Mouse (Mus musculus): ENCODE data around the gene Slc27a5.

The Slc27a5 gene

DNA sequence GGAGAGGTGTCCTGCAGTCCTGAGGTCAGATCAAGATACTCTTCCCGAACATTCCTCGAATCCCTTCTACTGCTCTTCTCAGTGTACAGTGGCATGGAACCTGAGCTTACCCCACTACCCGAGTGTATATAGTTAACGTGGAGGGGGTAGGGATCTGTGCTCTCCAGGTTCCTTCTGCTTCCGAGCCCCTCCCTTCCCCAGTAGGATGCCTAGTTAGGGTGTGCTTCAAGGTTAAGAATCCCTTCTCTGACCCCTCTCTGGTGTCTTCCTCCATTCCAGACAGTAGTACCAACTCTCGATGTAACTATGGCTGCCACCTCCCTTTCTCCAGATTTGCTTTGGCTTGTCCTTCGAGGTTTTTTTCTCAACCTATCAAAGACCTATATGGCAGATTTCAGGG is 17.7 kb downstream of the Slc27a5 start:
- DNase-seq, result no peak

DNA sequence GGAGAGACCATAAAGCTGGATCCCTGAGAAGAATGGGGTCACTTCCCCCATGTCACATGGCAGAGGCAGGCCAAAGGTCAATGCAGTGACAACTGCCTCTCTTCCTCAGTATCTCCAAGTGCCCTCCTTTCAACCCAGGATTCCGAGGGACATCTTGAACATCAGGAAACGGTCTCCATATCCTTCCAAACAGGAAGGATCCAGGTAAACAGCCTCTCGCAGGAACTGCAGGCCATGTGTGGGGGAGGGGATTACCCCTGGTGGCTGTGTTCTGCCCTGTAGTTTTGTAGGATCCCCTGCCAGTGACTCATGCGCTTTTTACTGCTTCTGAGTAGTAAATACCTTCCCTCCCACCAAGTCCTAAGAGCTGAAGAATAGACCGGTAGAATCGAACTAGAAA is 18.2 kb downstream of the Slc27a5 start:
- DNase-seq, result no peak

DNA sequence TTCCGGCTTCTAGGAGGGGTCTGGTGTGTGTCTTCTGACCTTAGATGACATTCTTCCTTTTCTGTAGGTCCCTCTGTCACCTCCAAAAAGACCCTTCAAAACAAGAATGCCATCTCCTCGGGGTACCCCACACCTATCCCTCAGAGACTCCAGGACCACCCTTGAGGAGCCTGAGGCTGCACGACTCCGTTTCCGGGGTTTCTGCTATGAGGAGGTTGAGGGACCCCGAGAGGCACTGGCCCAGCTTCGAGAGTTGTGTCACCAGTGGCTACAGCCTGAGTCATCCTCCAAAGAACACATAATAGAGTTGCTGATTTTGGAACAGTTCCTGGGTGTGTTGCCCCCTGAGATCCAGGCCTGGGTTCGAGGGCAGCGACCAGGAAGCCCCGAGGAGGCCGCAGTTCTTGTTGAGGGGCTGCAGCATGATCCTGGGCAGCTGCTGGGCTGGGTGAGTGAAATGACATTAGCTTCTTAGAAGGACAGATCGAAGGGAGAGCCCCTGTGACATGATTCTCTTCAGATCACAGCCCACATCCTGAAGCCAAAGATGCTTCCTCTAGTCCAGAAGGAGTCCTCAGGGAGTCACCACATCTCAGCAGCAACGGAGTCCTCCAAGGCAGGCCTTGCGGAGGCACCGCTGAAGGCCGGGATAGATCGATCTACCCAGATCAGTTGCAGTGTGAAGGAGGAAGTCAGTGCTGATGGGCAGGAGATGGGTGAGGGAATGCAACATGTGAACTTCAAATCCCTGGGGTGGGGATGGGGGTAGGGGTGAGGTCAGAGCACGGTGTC is 18.9 kb downstream of the Slc27a5 start:
- DNase-seq, result no peak

DNA sequence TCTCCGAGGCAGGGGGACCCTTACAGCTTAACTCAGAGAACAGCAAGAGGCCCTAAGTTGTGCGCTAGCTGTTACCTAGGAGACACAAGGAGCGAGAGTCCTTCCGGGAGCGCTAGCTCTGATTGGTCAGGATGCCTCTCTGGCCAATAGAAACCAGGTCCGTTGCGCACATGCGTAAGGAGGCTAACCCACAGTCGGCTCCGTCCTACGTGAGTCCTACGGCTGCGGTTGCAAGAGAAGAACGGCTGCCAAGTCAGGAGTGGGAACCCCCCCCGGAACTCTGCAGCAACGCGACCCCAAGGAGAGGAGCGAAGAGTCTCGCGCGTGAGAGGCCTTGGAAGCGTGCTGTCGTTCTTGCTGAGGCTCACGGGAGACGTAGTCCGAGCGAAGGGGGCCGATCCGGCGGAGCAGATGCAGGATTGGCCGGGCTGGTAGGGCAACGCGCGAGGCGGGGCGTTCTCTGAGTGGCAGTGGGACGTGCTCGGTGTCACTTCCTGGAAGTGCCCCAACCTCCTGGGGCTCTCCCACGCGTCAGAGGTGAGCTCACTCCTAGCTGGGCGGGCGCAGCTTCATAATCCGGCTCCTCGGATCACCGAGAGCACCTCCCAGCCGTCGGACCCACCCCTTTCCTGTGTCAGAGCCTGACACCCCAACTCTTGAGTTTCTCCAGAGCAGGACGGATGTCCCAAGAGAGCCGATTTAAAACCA is 20.2 kb downstream of the Slc27a5 start, which contains the start of gene Zfp446:
Gene Zfp446, plus strand, starts transcription at position 167 of the 708 bp plus-strand sequence.
- peak; percentile 98 for DNase-seq

DNA sequence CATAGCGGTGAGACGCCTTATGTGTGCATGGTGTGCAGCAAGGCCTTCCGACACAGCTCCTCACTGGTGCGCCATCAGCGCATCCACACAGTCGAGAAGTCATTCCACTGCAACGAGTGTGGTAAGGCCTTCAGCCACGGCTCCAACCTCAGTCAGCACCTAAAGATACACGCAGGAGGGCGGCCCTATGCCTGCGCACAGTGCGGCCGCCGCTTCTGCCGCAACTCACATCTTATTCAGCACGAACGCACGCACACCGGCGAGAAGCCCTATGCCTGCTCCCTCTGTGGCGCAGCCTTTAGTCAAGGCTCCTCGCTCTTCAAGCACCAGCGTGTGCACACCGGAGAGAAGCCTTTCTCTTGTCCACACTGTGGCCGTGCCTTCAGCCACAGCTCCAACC is 27.1 kb downstream of the Slc27a5 start:
- no peak for DNase-seq

DNA sequence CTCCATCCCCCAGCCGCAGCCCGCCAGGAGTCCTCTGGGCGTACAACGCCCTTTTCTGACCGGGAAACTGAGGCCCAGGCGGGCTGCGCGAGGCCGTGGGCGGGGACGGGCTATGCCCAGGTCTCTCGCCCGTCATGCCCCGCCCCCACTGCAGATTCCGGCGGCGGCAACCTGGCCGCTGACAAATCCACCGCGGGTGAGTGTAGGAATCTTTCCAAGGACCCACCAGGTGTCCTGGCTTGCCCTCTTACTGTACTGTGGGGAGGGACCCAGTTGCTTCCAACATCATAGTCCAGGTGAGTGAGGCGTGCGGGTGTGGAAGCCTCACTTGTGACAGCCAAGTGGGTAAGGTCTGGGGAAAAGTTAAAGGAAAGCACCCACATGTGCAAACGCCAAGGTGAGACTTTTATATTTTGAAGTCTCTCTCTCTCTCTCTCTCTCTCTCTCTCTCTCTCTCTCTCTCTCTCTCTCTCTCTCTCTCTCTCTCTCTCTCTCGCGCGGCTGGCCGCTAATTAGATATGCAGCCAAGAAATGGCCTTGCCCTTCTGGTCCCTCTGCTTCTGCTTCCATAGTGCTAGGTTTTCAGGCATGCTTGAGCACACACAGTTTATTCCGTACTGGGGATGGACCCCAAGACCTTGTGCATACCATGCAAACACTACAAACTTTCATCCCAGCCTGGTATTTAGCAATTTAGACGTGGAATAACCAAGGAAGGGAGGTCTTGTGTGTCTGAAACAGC is 31.7 kb downstream of the Slc27a5 start:
- peak; percentile 60 for DNase-seq

DNA sequence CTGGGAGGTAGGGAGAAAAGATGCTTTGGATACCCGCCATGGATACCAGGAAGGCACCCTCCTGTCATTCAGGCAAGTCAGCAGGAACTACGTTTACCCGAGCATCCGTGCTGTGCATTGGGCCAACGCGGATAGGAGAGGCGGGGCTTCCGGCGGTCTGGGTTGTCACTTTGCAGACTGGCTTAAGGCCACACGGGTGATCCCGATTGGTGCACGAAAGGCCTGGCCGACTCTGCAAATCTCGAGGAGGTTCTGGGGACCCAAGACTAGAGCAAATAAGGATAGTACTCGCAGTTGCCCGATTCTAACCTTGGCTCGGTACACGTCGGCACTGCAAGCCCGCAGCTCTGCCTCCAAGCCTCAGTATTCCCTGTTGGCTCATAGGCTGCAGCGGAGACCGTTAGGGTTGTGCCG is 32.3 kb downstream of the Slc27a5 start, which contains the start of gene Zfp324:
Gene Zfp324, plus strand, starts transcription at position 161 of the 414 bp plus-strand sequence.
- peak; percentile 85 for DNase-seq

DNA sequence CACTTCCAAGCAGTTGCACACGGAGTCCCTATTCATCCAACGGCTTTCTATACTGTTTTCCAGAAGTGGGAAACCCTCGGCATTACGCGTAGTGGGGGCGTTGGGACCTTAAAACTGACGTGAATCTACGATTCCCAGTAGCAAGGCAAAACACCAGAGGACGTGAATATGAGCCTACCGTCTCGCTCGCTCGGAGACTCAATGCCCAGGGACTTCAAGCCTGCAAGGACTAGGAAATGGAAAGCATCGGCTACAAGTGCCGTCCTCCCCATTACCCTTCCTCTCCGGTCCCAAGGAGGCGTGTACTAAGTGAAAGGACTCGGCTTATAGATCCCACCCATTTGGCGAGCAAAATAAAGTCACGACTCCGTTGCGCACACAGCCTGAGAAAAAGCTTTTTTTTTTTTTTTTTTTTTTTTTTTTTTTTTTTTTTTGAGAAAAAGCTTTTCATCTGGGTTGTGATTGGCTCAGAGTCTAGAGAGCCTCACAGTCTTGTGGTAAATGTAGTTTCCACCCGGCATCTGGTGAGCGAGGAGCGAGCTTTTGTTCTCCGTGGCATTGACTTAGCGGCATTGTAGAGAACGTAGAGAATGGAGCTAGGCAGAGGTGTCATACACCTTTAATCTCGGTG is 36.4 kb downstream of the Slc27a5 start:
- DNase-seq, result peak; percentile 54

DNA sequence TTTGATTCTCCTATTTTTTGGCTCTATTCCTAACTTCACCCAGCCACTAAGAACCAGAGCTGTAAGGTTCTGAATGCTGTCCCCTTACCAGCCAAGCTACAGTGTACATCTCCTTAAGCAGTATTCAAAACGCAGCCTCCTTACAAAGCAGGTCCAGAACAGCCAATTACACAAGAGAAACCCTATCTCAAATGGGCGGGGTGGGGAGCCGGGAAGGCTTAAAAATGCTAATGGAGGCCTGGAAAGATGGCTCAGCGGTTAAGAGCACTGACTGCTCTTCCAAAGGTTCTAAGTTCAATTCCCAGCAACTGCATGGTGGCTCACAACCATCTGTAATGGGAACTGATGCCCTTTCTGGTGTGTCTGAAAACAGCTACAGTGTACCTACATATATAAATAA is 38.3 kb downstream of the Slc27a5 start:
- DNase-seq, result no peak

DNA sequence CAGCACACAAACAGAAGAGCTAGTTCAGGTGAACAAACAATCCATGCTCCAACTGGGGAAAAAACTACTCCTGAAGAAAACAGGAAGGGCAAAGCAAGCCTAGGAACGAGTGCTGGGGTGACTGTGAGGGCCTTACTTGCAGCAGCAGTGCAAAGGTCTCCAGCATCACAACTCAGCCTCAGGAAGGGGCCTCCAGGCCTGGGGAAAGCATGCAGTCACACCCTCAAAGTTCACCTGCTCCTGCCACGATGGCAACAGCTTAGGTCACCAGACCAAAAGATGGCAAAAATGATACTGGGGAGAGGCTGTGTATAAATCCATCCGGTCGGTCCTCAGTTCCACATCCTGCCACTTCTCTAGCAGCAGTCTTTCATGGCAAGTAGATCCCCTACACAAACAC is 39.0 kb downstream of the Slc27a5 start:
- DNase-seq, result no peak

DNA sequence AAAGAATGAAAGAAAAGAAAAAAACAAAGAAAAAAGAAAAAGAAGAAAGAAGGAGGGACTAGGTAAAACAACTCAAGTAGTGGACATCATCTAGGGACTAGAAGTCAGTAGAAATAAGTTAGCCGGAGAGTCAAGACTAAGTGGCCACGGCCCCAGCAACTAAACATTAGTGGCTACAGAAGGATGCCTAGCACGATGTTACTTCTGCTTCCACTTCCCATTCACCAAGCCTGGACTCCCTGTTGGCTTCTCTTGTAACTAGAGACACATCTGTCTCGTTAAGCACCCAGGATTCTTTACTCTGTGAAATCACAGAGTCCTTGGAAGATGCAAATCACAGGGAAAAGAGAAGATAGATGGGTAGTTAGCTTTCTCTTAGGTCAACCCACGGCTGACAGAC is 40.5 kb downstream of the Slc27a5 start:
- no peak for DNase-seq

DNA sequence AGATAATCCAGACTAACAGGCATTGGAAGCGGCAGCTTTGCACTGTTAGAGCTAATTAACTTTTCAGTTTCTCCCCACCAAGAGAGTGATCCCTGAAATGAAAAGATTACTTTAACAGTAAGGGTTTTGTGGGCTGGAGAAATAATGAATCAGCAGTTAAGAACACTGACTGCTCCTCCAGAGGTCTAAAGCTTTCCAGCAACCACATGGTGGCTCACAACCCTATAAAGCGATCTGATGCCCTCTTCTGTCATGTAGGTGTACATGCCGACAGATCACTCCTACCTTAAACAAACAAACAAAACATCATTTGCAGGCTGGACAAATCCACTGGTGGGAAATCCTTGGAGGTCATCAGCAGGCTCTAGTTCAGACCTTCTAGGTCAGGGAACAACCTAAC is 43.1 kb downstream of the Slc27a5 start:
- no peak for DNase-seq

DNA sequence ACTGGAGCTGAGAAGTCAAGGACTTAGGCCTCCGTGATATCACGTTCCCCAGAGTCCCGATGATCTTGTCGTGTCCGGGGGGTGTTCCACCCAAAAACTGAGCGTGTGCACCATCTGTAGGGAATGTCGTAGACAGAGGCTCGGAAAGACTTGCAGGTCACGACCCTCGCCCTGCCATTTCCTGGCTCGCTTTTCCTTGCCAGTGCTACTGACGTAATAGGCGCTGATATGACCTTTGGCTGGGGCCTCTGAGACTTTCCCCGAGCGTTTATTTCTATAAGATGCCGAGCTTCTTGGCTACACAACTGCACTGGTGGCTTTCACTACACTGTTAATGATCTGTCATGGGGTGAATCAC is 48.1 kb downstream of the Slc27a5 start:
- no peak for DNase-seq

DNA sequence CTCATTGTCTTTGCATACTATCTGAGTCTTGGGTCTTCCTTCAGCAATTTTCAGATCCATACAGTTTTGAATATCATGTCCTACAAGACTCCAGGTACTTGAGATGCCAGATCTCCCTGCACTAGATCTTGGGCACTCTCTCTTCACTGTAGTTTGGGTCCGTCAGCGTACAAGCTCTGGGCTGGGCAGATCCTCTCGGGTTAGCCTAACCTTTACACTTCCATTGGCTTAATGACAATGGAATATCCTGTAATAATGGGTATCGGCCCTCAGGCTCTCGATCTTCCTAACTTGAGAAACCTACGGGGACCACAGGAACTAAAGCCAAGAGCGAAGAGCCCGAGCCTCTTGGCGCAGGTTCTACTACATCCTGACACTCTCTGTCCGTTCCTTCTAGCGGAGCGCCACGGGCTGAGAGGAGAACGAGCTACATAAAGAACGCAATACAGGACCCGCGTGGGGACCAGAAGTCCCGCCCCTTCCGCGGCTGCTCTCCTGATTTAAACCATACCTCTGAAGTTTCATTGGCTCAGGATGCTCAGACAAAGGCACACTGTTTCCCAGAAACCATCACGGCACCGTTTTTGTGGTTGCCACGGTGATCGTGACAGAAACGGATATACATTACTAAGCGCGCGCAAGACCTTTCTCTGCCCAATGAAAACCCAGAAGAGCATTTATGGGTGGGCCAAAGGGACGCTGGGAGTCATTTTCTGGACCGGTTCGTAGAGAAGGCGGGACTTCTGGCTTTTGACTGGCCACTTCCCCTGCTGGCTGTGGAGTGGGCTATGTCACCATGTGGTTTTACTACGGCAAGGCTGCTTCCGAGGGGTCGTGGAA is 48.7 kb downstream of the Slc27a5 start:
- DNase-seq, result peak; percentile 87

DNA sequence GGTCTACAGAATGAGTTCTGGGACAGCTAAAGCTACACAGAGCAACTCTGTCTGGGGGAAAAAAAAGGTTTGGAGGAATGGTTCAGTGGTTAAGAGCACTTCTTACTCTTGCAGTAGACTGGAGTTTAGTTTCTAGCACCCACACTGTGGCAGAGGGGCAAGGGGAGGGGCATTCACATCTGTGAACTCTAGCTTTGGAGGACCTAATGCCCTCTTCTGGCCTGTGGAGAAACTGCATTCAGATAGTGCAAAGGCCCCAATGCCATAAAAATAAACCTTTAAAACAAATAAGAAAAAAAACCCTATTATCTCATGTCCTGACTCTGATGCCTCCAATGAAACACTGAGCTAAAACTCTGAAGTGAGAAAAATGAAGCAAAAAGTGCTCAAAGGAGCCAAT is 54.5 kb downstream of the Slc27a5 start:
- no peak for DNase-seq

DNA sequence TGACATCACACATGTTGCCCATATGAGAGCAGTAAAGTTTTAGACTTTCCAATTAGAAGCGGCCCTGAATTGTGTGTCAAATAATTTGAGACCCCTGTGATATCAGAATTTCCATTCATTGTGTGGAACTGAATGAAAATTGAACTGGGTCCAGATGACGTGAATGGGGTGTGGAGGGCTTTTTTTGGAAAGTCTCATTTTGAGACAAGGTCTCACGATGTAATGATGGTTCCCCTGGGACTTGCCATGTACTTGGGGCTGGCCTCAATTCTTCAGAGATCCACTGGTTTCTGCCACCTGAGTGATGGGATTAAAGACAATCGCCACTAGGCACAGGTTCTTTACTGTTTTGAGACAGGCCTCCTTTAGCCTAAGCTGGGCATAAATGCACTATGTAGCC is 57.4 kb downstream of the Slc27a5 start:
- DNase-seq, result no peak
